Mouse (Mus musculus): ENCODE measurements at regions not wholly inside any gene's neighbourhood (a gene's known extent, or its start where the extent isn't known, plus 50 kb on each side); places are given as distances from the start of the nearest gene placed in this dataset.

GRCm38 (mm10) chr2:30743976-30744620 lies 59.4 kb downstream of the 1700001O22Rik start:
- no peaks in the 10 kb centered on the region for H3K27me3 ChIP-seq
- DNase-seq (ENCODE audit: low read depth, low spot score), result peak; percentile 87
- in situ Hi-C loops (cut with MboI; ENCODE audit: low pct_unique_long_range_greater_than_20kb), result no loop called here
- peak; percentile 65 for ATAC-seq
- POLR2A ChIA-PET, result interaction anchor here (0.7 to 6.0 kb wide), 11 partner anchors 8 to 142 kb away, joined by 3 to 48 read pairs (median 5); no protein-coding TSS in a partner anchor
- no peak for TF ChIP-seq CTCF (IDR thresholded peaks at IDR 0.05)
- CTCF ChIA-PET, result interaction anchor here (0.7 to 3.2 kb wide), 9 partner anchors 10 to 136 kb away, joined by 3 to 13 read pairs (median 4); no protein-coding TSS in a partner anchor

- ATAC-seq, result peak; percentile 51
- no peak for DNase-seq (ENCODE audit: low read depth, low spot score)
- POLR2A ChIA-PET, result interaction anchor here (0.7 to 6.0 kb wide), 9 partner anchors 11 to 87 kb away, joined by 3 to 48 read pairs (median 5); no protein-coding TSS in a partner anchor
- in situ Hi-C loops (cut with MboI; ENCODE audit: low pct_unique_long_range_greater_than_20kb), result no loop called here
- no peaks in the 10 kb centered on the region for H3K27me3 ChIP-seq
- CTCF ChIA-PET, result interaction anchor here (0.8 to 3.2 kb wide), 8 partner anchors 13 to 135 kb away, joined by 3 to 13 read pairs (median 4); no protein-coding TSS in a partner anchor
- TF ChIP-seq CTCF (IDR thresholded peaks at IDR 0.05), result no peak
Measured at GRCm38 (mm10) chr2:30743265-30743846, 60.1 kb downstream of the 1700001O22Rik start.

- ATAC-seq, result no peak
- no peak for TF ChIP-seq CTCF (IDR thresholded peaks at IDR 0.05)
- in situ Hi-C loops (cut with MboI; ENCODE audit: low pct_unique_long_range_greater_than_20kb), result no loop called here
- CTCF ChIA-PET, result interaction anchor here (1.2 to 2.1 kb wide), 2 partner anchors 9 to 15 kb away, joined by 3 to 6 read pairs; no protein-coding TSS in a partner anchor
- H3K27me3 ChIP-seq, result no peaks in the 10 kb centered on the region
- no peak for DNase-seq (ENCODE audit: low read depth, low spot score)
- POLR2A ChIA-PET, result interaction anchor here (0.6 to 6.0 kb wide), 3 partner anchors 19 to 277 kb away, joined by 3 to 48 read pairs (median 3); no protein-coding TSS in a partner anchor
Measured at GRCm38 (mm10) chr2:30741450-30741849, 62.0 kb downstream of the 1700001O22Rik start.

- DNase-seq (ENCODE audit: low read depth, low spot score) (no peak), ATAC-seq (no peak)
- CTCF ChIA-PET, result no interaction called here
- TF ChIP-seq CTCF (IDR thresholded peaks at IDR 0.05), result no peak
- in situ Hi-C loops (cut with MboI; ENCODE audit: low pct_unique_long_range_greater_than_20kb), result no loop called here
- H3K27me3 ChIP-seq, result no peaks in the 10 kb centered on the region
- POLR2A ChIA-PET, result no interaction called here
Measured at GRCm38 (mm10) chr2:30737759-30738158, 65.7 kb downstream of the 1700001O22Rik start.

- H3K27me3 ChIP-seq, result no peaks in the 10 kb centered on the region
- in situ Hi-C loops (cut with MboI; ENCODE audit: low pct_unique_long_range_greater_than_20kb), result no loop called here
- ChIA-PET POLR2A (interaction anchor here (1.1 kb wide), 1 partner anchor 16 kb away, joined by 4 read pairs; no protein-coding TSS in a partner anchor), CTCF (no interaction called here)
- TF ChIP-seq CTCF (IDR thresholded peaks at IDR 0.05), result no peak
- ATAC-seq, result no peak
- DNase-seq (ENCODE audit: low read depth, low spot score), result no peak
Measured at GRCm38 (mm10) chr2:30736705-30737104, 66.8 kb downstream of the 1700001O22Rik start.

GRCm38 (mm10) chr2:30736236-30736635 lies 67.2 kb downstream of the 1700001O22Rik start:
- ChIA-PET CTCF (interaction anchor here (0.7 kb wide), 1 partner anchor 120 kb away, joined by 4 read pairs; no protein-coding TSS in a partner anchor), POLR2A (no interaction called here)
- no peak for TF ChIP-seq CTCF (IDR thresholded peaks at IDR 0.05)
- DNase-seq (ENCODE audit: low read depth, low spot score) (no peak), ATAC-seq (no peak)
- in situ Hi-C loops (cut with MboI; ENCODE audit: low pct_unique_long_range_greater_than_20kb), result no loop called here
- no peaks in the 10 kb centered on the region for H3K27me3 ChIP-seq

- CTCF ChIA-PET, result interaction anchor here (1.6 kb wide), 1 partner anchor 11 kb away, joined by 4 read pairs; no protein-coding TSS in a partner anchor
- H3K27me3 ChIP-seq, result no peaks in the 10 kb centered on the region
- in situ Hi-C loops (cut with MboI; ENCODE audit: low pct_unique_long_range_greater_than_20kb), result no loop called here
- POLR2A ChIA-PET, result no interaction called here
- TF ChIP-seq CTCF (IDR thresholded peaks at IDR 0.05), result no peak
- ATAC-seq (no peak), DNase-seq (ENCODE audit: low read depth, low spot score) (no peak)
Measured at GRCm38 (mm10) chr2:30733853-30734252, 69.6 kb downstream of the 1700001O22Rik start.

- in situ Hi-C loops (cut with MboI; ENCODE audit: low pct_unique_long_range_greater_than_20kb), result no loop called here
- POLR2A ChIA-PET, result no interaction called here
- DNase-seq (ENCODE audit: low read depth, low spot score) (no peak), ATAC-seq (no peak)
- no peak for TF ChIP-seq CTCF (IDR thresholded peaks at IDR 0.05)
- H3K27me3 ChIP-seq, result no peaks in the 10 kb centered on the region
- CTCF ChIA-PET, result interaction anchor here (0.7 kb wide), 1 partner anchor 10 kb away, joined by 3 read pairs; no protein-coding TSS in a partner anchor
Measured at GRCm38 (mm10) chr2:30731832-30732231, 71.6 kb downstream of the 1700001O22Rik start.

- DNase-seq (ENCODE audit: low read depth, low spot score) (no peak), ATAC-seq (no peak)
- in situ Hi-C loops (cut with MboI; ENCODE audit: low pct_unique_long_range_greater_than_20kb), result no loop called here
- ChIA-PET CTCF (no interaction called here), POLR2A (interaction anchor here (1.0 kb wide), 1 partner anchor 24 kb away, joined by 4 read pairs; no protein-coding TSS in a partner anchor)
- no peak for TF ChIP-seq CTCF (IDR thresholded peaks at IDR 0.05)
- H3K27me3 ChIP-seq, result no peaks in the 10 kb centered on the region
Measured at GRCm38 (mm10) chr2:30727948-30728347, 75.5 kb downstream of the 1700001O22Rik start.

GRCm38 (mm10) chr2:30725601-30726489 lies 77.6 kb downstream of the 1700001O22Rik start:
- no peak for ATAC-seq
- DNase-seq (ENCODE audit: low read depth, low spot score), result no peak
- no peak for TF ChIP-seq CTCF (IDR thresholded peaks at IDR 0.05)
- ChIA-PET POLR2A (interaction anchor here (0.6 kb wide), 1 partner anchor 881 kb away, joined by 4 read pairs; no protein-coding TSS in a partner anchor), CTCF (no interaction called here)
- H3K27me3 ChIP-seq, result no peaks in the 10 kb centered on the region
- in situ Hi-C loops (cut with MboI; ENCODE audit: low pct_unique_long_range_greater_than_20kb), result no loop called here

Data from Patski (cell line).